Mouse (Mus musculus): ENCODE data around the gene Tsen34. TPM values are rescaled to one million over a fixed set of nuclear protein-coding genes. Genes with fewer than 3 reads are reported as not detected.
"Not testable (repeated sequence)": the region's sequence is repeated elsewhere in the genome, so short reads cannot be mapped to it uniquely, and the experiment has no call there.

Tsen34 gene
- polyA plus RNA-seq, 1 experiment from 2014 or later, result 43.6 TPM

- H3K4me3 ChIP-seq (replicated peaks), result peak overlapping the region; percentile 84
- DNase-seq (no peak), ATAC-seq (ENCODE audit: low read depth) (no peak)
- H3K4me1 ChIP-seq (replicated peaks), result peaks cover 26% of the 10 kb centered on the region
- H3K36me3 ChIP-seq, result peaks cover 38% of the 10 kb centered on the region
- no peaks in the 10 kb centered on the region for H3K27me3 ChIP-seq
- 12% methylated on average over 6 of the region's 6 CpGs for WGBS (ENCODE audit: insufficient replicate concordance)
- no peaks in the 10 kb centered on the region for H3K9me3 ChIP-seq (replicated peaks)
- peak overlapping the region; percentile 82 for H3K4me2 ChIP-seq
- peak overlapping the region; percentile 89 for H3K9ac ChIP-seq
- peak overlapping the region; percentile 89 for H3K27ac ChIP-seq
Observed at GRCm38 (mm10) chr7:3705911-3706310, 13.2 kb downstream of the Tsen34 start.

GRCm38 (mm10) chr7:3706343-3706934, 13.8 kb downstream of the Tsen34 start:
- Histone ChIP-seq H3K27me3 (no peaks in the 10 kb centered on the region), H3K4me1 (replicated peaks) (peaks cover 26% of the 10 kb centered on the region), H3K27ac (peak overlapping the region; percentile 89), H3K9ac (peak overlapping the region; percentile 89), H3K36me3 (peaks cover 38% of the 10 kb centered on the region), H3K4me2 (peak overlapping the region; percentile 82), H3K9me3 (replicated peaks) (no peaks in the 10 kb centered on the region), H3K4me3 (replicated peaks) (peak overlapping the region; percentile 84)
- ATAC-seq (ENCODE audit: low read depth), result no peak
- 29% methylated on average over 11 of the region's 11 CpGs for WGBS (ENCODE audit: insufficient replicate concordance)
- no peak for DNase-seq

DNA sequence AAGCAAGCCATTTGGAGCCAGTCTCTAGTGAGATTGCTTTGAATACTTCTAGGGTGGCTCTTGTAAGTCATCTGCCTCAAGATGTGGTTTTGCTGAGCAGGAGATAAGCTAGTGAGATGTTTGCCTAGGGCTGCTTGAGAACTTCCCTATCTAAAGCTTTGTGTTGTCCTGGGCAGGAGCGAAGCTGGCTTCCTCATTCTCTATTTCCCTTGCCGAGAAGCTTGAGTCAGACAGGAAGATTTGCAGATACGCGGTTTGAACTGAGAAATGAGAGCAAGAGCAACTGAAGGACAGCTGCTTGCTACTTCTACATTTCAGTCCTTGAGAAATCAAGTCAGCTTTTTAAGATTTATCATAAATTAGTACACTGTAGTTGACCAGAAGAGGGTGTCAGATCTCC, 14.4 kb downstream of the Tsen34 start:
- Histone ChIP-seq H3K9ac (peak overlapping the region; percentile 89), H3K4me1 (replicated peaks) (peaks cover 26% of the 10 kb centered on the region), H3K4me3 (replicated peaks) (peak overlapping the region; percentile 84), H3K9me3 (replicated peaks) (no peaks in the 10 kb centered on the region), H3K36me3 (peaks cover 38% of the 10 kb centered on the region), H3K27me3 (no peaks in the 10 kb centered on the region), H3K27ac (peak overlapping the region; percentile 89), H3K4me2 (peak overlapping the region; percentile 82)
- 17% methylated on average over 4 of the region's 4 CpGs for WGBS (ENCODE audit: insufficient replicate concordance)
- peak; percentile 22 for DNase-seq
- ATAC-seq (ENCODE audit: low read depth), result no peak; the same call in 1 of the 2 replicates

DNA sequence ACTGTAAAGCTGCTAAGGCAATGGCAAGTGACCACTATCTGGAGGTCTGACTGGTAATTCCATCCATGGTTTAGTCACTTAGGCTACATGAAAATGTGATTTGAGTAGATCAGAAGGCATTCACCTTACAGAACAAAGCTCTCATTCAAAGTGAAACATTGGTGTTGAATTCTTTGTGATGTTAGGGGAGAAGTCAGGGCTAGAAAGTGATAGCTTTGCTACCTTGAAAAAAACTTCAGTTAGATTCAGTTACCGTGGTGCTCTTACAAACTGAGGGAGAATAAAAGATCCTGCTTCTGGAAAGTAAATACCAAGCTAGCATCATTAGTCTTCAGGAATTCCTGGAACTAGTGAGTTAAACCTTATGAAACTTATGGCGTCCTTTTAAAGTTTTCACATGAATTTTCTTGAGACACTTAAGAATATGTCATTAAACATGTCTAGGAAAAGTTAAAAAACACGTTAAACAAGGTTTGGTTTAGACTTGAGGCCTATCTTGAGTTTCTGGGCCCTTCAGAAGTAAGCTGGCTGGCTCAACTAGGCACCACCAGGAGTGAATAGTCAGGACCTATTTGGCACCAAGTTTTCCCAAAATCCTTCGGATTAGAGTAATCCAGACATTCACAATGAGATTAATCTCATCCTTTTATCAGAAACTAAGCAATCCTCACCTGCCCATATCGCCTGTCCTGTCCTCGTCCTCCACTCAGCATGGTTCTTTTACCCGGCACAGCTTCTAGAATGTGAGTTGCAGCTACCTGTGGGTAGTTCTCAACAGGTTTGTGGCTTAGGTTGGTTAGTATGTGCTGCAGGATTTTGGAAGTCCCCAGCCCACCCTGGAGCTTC, 15.1 kb downstream of the Tsen34 start:
- Histone ChIP-seq H3K36me3 (peaks cover 38% of the 10 kb centered on the region), H3K4me2 (no peak overlapping the region), H3K4me1 (replicated peaks) (peaks cover 26% of the 10 kb centered on the region), H3K27ac (peak overlapping the region; percentile 39; the same call in 1 of the 2 replicates), H3K9me3 (replicated peaks) (no peaks in the 10 kb centered on the region), H3K4me3 (replicated peaks) (no peak overlapping the region), H3K27me3 (no peaks in the 10 kb centered on the region), H3K9ac (no peak overlapping the region)
- 25% methylated on average over 7 of the region's 7 CpGs for WGBS (ENCODE audit: insufficient replicate concordance)
- DNase-seq, result no peak
- ATAC-seq (ENCODE audit: low read depth), result peak; percentile 24; the same call in 1 of the 2 replicates

- H3K9me3 ChIP-seq (replicated peaks); DNase-seq; H3K9ac ChIP-seq; H3K4me3 ChIP-seq (replicated peaks); H3K27ac ChIP-seq; H3K4me2 ChIP-seq; ATAC-seq (ENCODE audit: low read depth); H3K27me3 ChIP-seq: not testable (repeated sequence)
- peaks cover 23% of the 10 kb centered on the region for H3K4me1 ChIP-seq (replicated peaks)
- H3K36me3 ChIP-seq, result peaks cover 38% of the 10 kb centered on the region
- WGBS (ENCODE audit: insufficient replicate concordance), result 19% methylated on average over 5 of the region's 5 CpGs
Observed at GRCm38 (mm10) chr7:3708447-3708980, 15.9 kb downstream of the Tsen34 start.

DNA sequence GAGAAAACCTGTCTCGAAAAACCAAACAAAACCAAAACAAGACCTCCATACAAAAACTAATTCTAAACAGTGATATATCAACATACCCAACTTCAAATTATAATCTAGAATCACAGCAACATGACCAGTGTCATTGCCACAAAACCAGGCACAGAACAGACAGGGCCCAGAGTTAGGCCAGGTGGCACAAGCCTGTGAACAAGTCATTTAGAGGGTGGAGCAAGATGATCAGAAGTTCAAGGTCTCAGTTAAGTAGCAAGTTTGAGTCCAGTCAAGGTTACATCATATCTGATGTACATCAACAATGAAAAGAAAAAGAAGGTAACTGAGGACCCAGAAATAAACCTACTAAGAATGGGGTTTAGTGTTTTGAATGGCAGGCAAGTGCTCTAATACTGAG, 16.3 kb downstream of the Tsen34 start:
- Histone ChIP-seq H3K36me3 (peaks cover 38% of the 10 kb centered on the region), H3K9me3 (replicated peaks) (no peaks in the 10 kb centered on the region), H3K27ac (0 out of 2 replicates have a peak overlapping the region, but pooled peaks have one; percentile 4), H3K27me3 (no peaks in the 10 kb centered on the region), H3K4me3 (replicated peaks) (no peak overlapping the region), H3K4me1 (replicated peaks) (peaks cover 23% of the 10 kb centered on the region), H3K9ac (no peak overlapping the region), H3K4me2 (no peak overlapping the region)
- DNase-seq, result no peak
- WGBS (ENCODE audit: insufficient replicate concordance), result 51% methylated on average over 1 of the region's 1 CpGs
- ATAC-seq (ENCODE audit: low read depth), result no peak

GRCm38 (mm10) chr7:3712264-3712942, 19.7 kb downstream of the Tsen34 start:
- no peak for ATAC-seq (ENCODE audit: low read depth)
- no peak for DNase-seq
- Histone ChIP-seq H3K27me3 (no peaks in the 10 kb centered on the region), H3K4me3 (replicated peaks) (no peak overlapping the region), H3K27ac (no peak overlapping the region), H3K9ac (no peak overlapping the region), H3K4me2 (no peak overlapping the region), H3K9me3 (replicated peaks) (no peaks in the 10 kb centered on the region), H3K36me3 (peaks cover 8% of the 10 kb centered on the region), H3K4me1 (replicated peaks) (no peaks in the 10 kb centered on the region)
- WGBS (ENCODE audit: insufficient replicate concordance), result 41% methylated on average over 5 of the region's 5 CpGs

DNA sequence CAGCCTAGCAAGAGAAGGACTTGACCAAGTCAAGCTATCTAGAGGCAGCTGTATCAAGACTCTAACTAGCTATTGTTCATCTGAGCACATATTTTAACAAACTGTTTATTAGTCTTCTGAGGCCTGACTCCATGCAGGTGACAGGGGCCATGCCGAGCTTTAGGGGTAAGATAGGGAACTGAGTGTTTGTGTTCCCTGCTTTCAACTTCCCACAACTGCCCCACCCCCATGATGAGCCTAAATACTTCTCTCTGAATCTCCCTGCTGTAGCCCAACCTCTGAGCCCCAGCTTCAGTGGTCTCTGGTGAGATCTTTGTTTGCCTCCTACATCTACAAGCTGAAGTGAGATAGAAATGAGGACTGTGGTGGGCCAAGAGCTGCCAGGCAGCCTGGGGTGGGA, 22.6 kb downstream of the Tsen34 start:
- Histone ChIP-seq H3K36me3 (no peaks in the 10 kb centered on the region), H3K4me3 (replicated peaks) (no peak overlapping the region), H3K27me3 (no peaks in the 10 kb centered on the region), H3K27ac (no peak overlapping the region), H3K4me1 (replicated peaks) (no peaks in the 10 kb centered on the region), H3K4me2 (no peak overlapping the region), H3K9me3 (replicated peaks) (no peaks in the 10 kb centered on the region), H3K9ac (no peak overlapping the region)
- DNase-seq, result no peak
- 9% methylated on average over 1 of the region's 1 CpGs for WGBS (ENCODE audit: insufficient replicate concordance)
- ATAC-seq (ENCODE audit: low read depth), result no peak

DNA sequence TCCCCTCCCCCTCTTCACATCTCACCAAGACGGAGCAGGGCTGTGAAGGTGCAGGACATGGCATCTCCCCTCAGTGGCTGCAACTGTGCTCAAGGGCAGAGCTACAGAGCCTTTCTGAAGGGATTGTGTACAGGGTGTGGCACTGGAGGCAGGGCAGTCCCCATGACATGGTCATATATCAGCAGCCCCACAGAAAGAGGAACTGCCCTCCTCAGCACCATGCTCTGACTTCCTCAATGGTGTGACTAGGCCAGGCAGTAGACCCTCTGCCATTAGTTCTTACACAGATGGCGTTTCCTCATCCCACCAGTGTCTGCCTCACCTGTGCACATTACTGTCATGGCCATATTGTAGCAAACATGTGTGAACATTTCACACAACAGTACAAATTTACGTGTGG, 27.6 kb downstream of the Tsen34 start, which contains the start of gene Pirb:
TSS of gene Pirb (minus strand) at position 124 of the 400 bp plus-strand sequence.
- H3K27ac ChIP-seq; ATAC-seq (ENCODE audit: low read depth); H3K27me3 ChIP-seq; H3K4me3 ChIP-seq (replicated peaks); H3K36me3 ChIP-seq; H3K9me3 ChIP-seq (replicated peaks); H3K4me1 ChIP-seq (replicated peaks); H3K4me2 ChIP-seq; H3K9ac ChIP-seq; DNase-seq: not testable (repeated sequence)
- 27% methylated on average over 1 of the region's 3 CpGs for WGBS (ENCODE audit: insufficient replicate concordance)

- H3K27ac ChIP-seq; H3K4me3 ChIP-seq (replicated peaks); ATAC-seq (ENCODE audit: low read depth): not testable (repeated sequence)
Observed at GRCm38 (mm10) chr7:3725459-3725858, 32.8 kb downstream of the Tsen34 start.

DNA sequence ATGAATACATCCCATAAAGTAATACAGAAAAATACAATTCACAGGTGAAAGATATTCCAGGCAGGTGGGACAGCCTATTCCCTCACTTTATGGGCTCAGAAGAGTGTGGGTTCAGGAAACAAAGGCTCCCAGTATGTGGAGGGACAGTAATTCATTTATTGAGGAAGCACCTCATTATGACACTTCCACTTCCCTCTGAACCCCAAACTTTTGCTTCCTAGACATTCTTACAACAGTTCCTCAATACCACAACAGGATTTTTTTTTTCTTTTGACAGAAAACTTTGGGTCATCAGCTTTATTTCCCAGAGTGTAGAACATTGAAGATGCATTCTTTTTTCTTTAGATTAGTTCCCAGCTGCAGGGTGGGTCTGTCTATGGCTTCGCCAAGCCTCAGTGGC, 40.0 kb downstream of the Tsen34 start:
- WGBS (ENCODE audit: insufficient replicate concordance), result no CpG with 5 or more reads among the region's 1 CpGs
- not testable (repeated sequence) for H3K27me3 ChIP-seq; H3K9ac ChIP-seq; DNase-seq; H3K27ac ChIP-seq; H3K9me3 ChIP-seq (replicated peaks); H3K4me2 ChIP-seq; ATAC-seq (ENCODE audit: low read depth); H3K4me1 ChIP-seq (replicated peaks); H3K36me3 ChIP-seq; H3K4me3 ChIP-seq (replicated peaks)

More at GRCm38 (mm10) chr7:3725459-3725858, 32.8 kb downstream of the Tsen34 start:
- H3K4me2 ChIP-seq; H3K36me3 ChIP-seq; H3K9ac ChIP-seq; H3K4me1 ChIP-seq (replicated peaks); H3K27me3 ChIP-seq; H3K9me3 ChIP-seq (replicated peaks); DNase-seq: not testable (repeated sequence)

All from liver, embryonic 13.5 days (tissue).